Mouse (Mus musculus) thymus, postnatal 4 days (tissue): ENCODE measurements at regions not wholly inside any gene's neighbourhood (a gene's known extent, or its start where the extent isn't known, plus 50 kb on each side); places are given as distances from the start of the nearest gene placed in this dataset.
A peak's percentile ranks its signal among the peaks of the same experiment; 100 is the strongest.

Source experiments
- DNase-seq: peaks from one replicate; pipeline ENCODE4 v3.0.0; 2021

- no peak for DNase-seq
Observed at GRCm38 (mm10) chr8:115626396-115627136, 81.0 kb downstream of the Maf start.

DNA sequence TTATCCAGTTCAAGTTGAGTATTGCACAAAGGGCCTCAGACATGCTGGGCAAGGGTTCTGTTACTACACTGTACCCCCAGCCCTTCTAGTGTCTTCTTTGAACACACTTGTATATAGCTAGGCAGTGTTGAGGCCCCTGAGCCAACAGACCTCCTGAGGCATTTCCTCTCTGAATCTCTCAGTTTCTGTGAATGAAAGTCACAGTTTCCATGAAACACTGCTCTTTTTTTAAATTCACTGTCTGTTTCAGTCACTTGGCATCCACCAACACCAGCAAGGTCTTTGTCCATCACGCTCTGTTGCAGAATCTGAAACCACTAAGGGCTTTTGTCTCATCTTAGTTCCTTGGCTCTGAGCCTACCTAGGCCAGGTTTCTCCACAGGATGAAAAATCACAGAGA lies 82.5 kb downstream of the Maf start:
- no peak for DNase-seq

DNA sequence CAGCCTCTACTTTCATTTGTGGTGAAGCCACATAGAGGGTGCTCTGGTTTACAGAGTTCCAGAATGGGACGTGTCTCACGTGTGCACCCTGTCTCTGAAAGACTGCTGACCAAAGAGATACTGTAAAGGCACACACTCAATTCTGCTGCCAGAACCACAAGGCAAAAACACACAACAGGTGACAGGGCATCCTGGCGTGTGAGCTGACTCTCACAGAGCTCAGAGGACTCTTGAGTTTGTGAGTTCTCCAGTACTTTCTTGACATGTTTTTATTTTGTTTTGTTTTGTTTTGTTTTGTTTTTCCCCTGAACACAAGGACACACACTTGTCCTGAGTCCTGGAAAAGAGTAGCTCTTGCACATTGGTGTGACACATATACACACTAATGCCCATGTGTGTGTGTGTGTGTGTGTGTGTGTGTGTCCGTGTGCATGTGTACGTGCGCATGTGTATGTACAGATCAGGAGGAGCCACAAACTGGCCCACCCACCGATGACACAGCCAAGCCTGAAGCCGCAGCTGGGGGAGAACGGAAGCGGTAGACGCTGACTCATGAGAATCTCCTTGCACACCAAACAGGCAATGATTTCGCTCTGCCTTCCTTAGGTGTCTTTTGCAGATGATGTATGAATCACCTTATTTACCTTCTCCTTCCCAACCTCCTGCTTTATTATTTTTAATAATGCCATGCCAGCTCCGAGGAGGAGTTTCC lies 89.4 kb downstream of the Maf start:
- DNase-seq: peak; percentile 80

DNA sequence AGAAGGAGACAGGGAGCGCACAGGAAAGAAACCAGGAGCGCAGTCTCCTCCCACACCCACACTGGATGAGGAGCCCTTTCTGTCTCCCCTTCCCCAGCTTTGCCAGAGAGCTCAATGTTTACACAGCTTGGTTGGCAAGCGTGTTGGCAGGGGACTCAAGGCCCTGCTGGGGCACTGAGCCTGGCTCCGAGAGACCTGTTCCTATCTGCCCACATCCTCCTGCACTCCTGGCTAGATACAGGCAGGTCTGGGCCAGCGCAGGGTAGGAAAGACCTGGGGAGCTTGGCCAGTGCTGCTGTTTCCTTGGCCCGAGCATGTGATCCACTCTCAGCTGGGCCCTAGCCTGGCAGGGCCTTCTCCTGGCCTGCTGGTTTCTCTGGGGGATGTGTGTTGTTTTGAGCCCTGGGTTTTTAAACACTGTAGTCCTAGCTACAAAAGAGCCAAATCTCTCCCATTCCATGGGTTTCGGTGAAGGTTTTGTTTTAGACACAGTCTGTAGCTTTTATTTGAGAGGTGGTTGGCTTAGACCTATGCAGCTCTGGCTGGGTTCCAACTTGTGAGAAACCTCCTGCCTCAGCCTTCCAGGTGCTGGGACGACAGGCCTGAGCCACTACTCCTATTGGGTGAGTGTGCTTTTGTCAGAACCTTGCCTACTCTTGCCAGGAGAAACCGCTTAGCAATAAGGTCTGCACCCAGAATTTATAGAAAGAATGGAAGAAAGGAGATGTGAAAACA lies 90.6 kb downstream of the Maf start:
- DNase-seq: no peak

DNA sequence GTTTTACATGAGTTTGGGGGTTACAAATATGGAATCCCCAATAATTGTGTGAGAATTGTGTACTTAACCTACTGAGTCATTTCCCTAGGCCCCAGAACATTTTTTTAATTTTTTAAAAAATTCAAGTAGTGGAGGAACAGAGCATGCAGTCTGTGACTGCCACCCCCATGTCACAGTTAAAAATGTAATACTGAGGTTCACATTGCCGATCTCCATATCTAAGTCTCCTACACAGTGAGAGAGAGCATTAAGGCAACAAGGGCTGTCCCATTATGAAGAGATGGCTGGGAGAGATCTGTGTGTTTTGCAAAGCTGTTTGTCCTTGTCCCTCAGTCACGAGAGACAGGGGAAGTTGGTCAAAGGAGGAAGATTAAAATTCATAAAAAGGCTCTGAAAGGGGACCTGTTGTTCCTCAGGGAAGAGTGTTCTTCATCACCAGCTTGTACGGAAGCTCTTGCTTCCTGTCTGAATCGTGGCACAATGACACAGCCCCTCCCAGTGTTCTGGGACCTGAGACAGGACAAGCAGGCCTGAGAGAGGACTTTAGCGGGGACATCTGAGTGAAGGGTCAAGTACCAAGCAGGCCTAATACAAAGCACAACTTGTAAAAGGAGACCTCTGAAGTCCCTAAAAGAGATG lies 93.5 kb downstream of the Maf start:
- no peak for DNase-seq

GRCm38 (mm10) chr8:115612119-115612518 lies 95.5 kb downstream of the Maf start:
- no peak for DNase-seq

DNA sequence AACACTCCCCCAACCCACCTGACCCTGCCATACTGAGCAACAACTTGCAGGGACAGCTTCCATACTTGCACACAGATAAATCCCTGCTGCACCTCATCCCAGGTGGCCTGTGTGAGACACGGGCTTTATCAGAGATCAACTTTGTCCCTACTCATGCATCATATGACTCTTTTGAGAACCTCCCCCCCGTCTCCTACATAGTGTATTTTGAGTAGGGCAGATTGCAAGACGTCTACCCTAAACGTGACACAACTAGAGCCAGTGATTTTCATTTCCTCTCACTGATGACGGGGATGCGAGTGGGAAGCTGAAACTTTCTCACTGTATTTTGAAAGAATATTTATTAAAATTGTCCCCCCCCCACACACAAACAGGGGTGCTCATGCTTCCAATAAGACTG lies 107.8 kb downstream of the Maf start:
- no peak for DNase-seq

DNA sequence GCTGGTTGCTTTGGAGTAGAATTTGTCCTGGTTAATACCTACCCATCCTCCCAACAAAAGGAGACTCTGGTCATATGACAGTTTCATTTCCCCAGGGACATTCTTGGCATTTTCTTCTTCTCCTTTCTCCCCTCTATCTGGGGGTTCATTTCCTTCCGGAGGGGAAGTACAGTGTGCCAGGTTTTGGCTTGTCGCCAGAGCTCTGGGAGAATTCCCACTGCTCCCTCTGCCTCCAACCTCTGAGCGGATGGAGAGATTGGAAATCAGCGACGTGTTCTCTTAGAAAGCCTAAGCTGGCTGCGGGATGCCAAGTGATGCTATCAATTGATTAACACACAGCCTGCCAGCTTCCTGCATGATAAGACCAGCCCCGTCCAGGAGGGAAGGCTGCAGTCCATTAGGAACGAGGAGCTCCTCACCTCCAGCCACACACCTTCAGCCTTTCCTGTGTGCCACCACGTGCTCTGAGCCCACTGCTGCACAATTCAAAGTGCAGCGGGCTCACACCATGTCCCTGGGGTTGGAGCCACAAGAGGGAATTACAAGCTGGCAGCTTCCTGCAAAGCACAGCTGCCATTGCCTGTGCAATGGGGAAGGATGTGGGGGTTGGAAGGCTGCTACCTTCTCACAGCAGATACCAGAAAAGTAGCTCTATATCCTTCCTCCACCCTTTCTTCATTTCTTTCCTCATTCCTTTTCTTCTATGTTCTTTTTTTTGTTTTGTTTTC lies 110.2 kb downstream of the Maf start:
- DNase-seq: no peak

- DNase-seq: no peak
Observed at GRCm38 (mm10) chr8:115589721-115590120, 117.9 kb downstream of the Maf start.

GRCm38 (mm10) chr8:115589076-115589475 lies 118.5 kb downstream of the Maf start:
- DNase-seq: no peak

GRCm38 (mm10) chr8:115584311-115584907 lies 123.2 kb downstream of the Maf start:
- no peak for DNase-seq

GRCm38 (mm10) chr8:115583221-115583620 lies 124.4 kb downstream of the Maf start:
- DNase-seq: no peak

- no peak for DNase-seq
Observed at GRCm38 (mm10) chr8:115581940-115582517, 125.6 kb downstream of the Maf start.

DNA sequence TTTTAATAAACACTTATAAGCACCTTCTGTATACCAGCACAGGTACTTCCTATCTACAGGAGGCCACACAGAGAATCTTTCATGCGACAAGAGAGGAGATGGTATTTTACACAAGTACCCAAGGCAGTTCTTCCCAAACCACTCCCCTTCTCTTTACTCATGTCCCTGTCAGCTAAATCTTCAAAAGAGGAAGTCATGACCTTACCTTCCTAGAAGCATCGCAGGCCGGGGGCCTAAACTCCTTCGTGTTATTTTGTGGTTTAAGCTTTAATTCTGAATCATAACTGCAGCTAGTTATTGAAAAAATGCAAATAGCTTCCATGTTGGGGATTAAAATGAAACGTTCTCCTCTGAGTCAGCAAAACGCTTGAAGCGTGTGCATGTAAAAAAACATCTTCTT lies 139.2 kb downstream of the Maf start:
- DNase-seq: no peak

- DNase-seq: no peak
Observed at GRCm38 (mm10) chr8:115565768-115566167, 141.8 kb downstream of the Maf start.

GRCm38 (mm10) chr8:115562362-115562761 lies 145.2 kb downstream of the Maf start:
- DNase-seq: no peak

GRCm38 (mm10) chr8:115560985-115561916 lies 146.3 kb downstream of the Maf start:
- no peak for DNase-seq

DNA sequence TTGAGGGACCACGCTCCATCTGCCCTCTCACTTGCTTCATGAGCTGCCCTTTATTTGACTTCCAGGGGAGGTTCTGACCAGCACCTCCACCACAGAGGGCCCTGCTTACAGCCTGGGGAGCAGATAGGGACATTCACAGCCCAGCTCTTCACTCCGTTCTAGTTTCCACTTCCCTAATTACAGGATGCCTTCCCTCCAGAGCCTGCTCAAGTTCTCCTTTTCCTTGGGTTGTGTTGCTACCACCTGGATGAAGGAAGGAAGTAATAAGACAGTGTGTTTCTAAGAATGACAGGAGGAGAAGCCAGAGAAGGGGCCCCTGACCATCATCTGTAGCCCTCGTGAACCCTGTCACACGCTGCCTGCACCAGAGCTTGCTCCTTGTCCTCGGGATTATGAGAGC lies 152.1 kb downstream of the Maf start:
- no peak for DNase-seq

DNA sequence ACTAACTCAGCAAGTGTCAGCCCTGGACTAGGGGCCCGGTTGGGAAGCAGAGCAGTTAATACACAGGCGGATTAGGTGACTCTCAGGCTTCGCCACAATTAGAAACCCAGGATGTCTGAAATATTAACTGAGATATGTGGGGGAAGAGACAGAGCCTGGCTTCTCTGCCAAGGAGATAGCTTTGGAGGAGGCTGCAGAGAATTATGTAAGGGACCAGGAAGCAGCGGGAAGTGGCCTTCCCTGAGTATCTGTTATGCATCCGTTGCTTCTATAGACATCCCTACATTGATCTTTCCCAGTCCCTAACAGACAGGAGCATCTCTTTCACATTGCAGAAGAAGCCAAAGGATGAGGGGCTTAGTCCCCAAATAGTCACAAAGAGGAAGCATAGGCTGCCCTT lies 153.4 kb downstream of the Maf start:
- no peak for DNase-seq

- DNase-seq: no peak
Observed at GRCm38 (mm10) chr8:115551262-115551661, 156.3 kb downstream of the Maf start.

DNA sequence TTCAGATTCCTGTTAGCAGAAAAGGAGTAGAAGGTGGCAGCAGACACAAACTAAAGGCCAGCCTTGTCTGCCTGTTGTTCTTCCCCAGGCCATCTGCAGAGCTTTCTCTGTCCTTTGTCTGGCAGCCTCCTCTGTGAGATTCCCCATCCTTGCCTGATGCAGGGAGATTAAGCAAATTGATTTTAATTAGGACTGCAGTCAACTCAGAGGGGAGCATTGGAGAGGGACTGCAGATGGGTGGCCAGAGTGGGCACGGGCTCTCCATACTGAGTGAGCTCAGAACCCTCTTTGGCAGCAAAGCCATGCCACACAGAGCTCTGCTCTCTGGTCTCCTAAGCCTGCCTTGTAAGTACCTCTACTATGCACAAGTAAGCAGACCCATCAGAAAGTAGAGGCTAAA lies 158.5 kb downstream of the Maf start:
- DNase-seq: no peak
